ENCODE assay signal across 26 mouse cellular contexts in the genomic region with DNA sequence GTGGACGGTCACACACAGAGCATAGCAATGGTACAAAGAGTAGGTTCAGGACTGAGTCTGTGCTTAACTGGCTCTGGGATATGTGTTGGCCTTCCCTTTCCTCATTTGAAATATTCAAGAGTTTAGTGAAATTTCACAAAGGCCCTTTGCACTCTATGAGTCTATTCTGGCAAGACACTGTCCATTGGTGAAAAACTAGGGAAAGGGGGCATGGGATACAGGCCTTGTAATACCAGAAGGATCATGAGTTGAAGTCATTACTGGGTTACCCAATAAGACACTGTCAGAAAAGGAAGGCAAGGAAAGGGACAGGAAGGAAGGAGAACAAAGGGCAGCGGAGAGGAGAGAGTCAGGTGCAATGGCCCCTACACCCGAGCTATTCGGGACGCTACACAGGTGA. TPM values are rescaled to one million over a fixed set of nuclear protein-coding genes. Genes with fewer than 3 reads are reported as not detected.
DNase-seq lines count a peak whose midpoint lies in the region; ATAC-seq and TF ChIP-seq lines count a peak whose summit lies in the region.
"Had no signal": no experiment of that assay in that cellular context is flagged by ENCODE, and none has a peak within 500 bp of the region (broad histone marks: within the 10 kb centered on the region; RNA-seq: fewer than 3 reads in every experiment).

No protein-coding gene starts in this region.

- no peak overlapping the region for H3K4me3 ChIP-seq in embryonic facial prominence, embryonic 15.5 days (replicated peaks)
- H3K4me3 ChIP-seq in embryonic facial prominence, embryonic 10.5 days: no peak overlapping the region
- no peak overlapping the region for H3K4me3 ChIP-seq in layer of hippocampus, adult 2 months
- H3K4me3 ChIP-seq in brown adipose tissue, adult 24 weeks (ENCODE audit: insufficient read depth, low read depth, low read length): no peak overlapping the region
- H3K4me3 ChIP-seq: embryonic facial prominence, embryonic 12.5 days; forebrain, embryonic 13.5 days; forebrain, embryonic 15.5 days had no signal

- 0 out of 2 replicates have a peak overlapping the region, but pooled peaks have one; percentile 22 for H3K27ac ChIP-seq in embryonic facial prominence, embryonic 15.5 days (replicated peaks)
- H3K27ac ChIP-seq in embryonic facial prominence, embryonic 10.5 days (replicated peaks): no peak overlapping the region
- 0 out of 2 replicates have a peak overlapping the region, but pooled peaks have one; percentile 2 for H3K27ac ChIP-seq in layer of hippocampus, adult 2 months
- H3K27ac ChIP-seq in brown adipose tissue, adult 24 weeks (replicated peaks; ENCODE audit: low read depth, low read length): peak overlapping the region; percentile 63
- H3K27ac ChIP-seq: embryonic facial prominence, embryonic 12.5 days; forebrain, embryonic 13.5 days; forebrain, embryonic 15.5 days had no signal

- TF ChIP-seq CTCF in layer of hippocampus, adult 2 months (conservative IDR thresholded peaks at IDR 0.05): no peak

- H3K4me1 ChIP-seq in embryonic facial prominence, embryonic 15.5 days: no peaks in the 10 kb centered on the region
- H3K4me1 ChIP-seq in embryonic facial prominence, embryonic 10.5 days: no peaks in the 10 kb centered on the region
- H3K4me1 ChIP-seq in brown adipose tissue, adult 24 weeks (ENCODE audit: control insufficient read depth, insufficient read depth, insufficient read length, low read length): peaks cover 13% of the 10 kb centered on the region; the same call in 1 of the 2 replicates
- H3K4me1 ChIP-seq: embryonic facial prominence, embryonic 12.5 days had no signal

- no peak for ATAC-seq in embryonic facial prominence, embryonic 15.5 days (ENCODE audit: insufficient number of reproducible peaks, low FRiP score, low TSS enrichment, low read depth)
- ATAC-seq: activated CD4-positive, CD25-positive, alpha-beta regulatory T cell, adult 4 months; CD4-positive, CD25-positive, alpha-beta regulatory T cell, adult 4 months; forebrain, embryonic 13.5 days; Patski had no signal

- no peaks in the 10 kb centered on the region for H3K9me3 ChIP-seq in embryonic facial prominence, embryonic 15.5 days (replicated peaks)
- no peaks in the 10 kb centered on the region for H3K9me3 ChIP-seq in embryonic facial prominence, embryonic 10.5 days
- H3K9me3 ChIP-seq: embryonic facial prominence, embryonic 12.5 days; forebrain, embryonic 13.5 days; forebrain, embryonic 15.5 days; G1E had no signal

- no peak overlapping the region for H3K9ac ChIP-seq in embryonic facial prominence, embryonic 15.5 days
- H3K9ac ChIP-seq: embryonic facial prominence, embryonic 12.5 days; forebrain, embryonic 13.5 days; forebrain, embryonic 15.5 days; forebrain, postnatal 0 days had no signal

- DNase-seq in embryonic facial prominence, embryonic 10.5 days (ENCODE audit: low spot score): no peak
- DNase-seq in layer of hippocampus, adult 2 months (ENCODE audit: low spot score in 2 of 2): no peak
- DNase-seq in layer of hippocampus, postnatal 36 days: no peak
- DNase-seq in thymus, postnatal 25 days: no peak
- DNase-seq: adrenal gland, adult 2 months; adrenal gland, postnatal 10 days; adrenal gland, postnatal 25 days; B cell, adult 2 months; cerebellum, adult 11 months; cerebellum, adult 18-20 months; cerebellum, adult 8-10 months; cerebellum, adult 9-11 months; cerebellum, postnatal 14 days; cerebellum, postnatal 36 days; embryo, embryonic 11 days; forebrain, postnatal 0 days had no signal

- H3K36me3 ChIP-seq in embryonic facial prominence, embryonic 15.5 days: no peaks in the 10 kb centered on the region
- H3K36me3 ChIP-seq in embryonic facial prominence, embryonic 10.5 days (replicated peaks): no peaks in the 10 kb centered on the region
- H3K36me3 ChIP-seq: embryonic facial prominence, embryonic 12.5 days; forebrain, embryonic 15.5 days; G1E had no signal

- H3K4me2 ChIP-seq in embryonic facial prominence, embryonic 15.5 days (replicated peaks): no peak overlapping the region
- H3K4me2 ChIP-seq: embryonic facial prominence, embryonic 12.5 days; forebrain, embryonic 13.5 days; forebrain, embryonic 15.5 days had no signal

- WGBS in embryonic facial prominence, embryonic 15.5 days: 71% methylated on average over 5 of the region's 5 CpGs
- 96% methylated on average over 5 of the region's 5 CpGs for WGBS in embryonic facial prominence, embryonic 10.5 days

- H3K27me3 ChIP-seq in embryonic facial prominence, embryonic 15.5 days: no peaks in the 10 kb centered on the region
- H3K27me3 ChIP-seq in embryonic facial prominence, embryonic 10.5 days (replicated peaks; ENCODE audit: low read depth, poor library complexity, severe bottlenecking): peaks cover 44% of the 10 kb centered on the region
- H3K27me3 ChIP-seq: CH12.LX; embryonic facial prominence, embryonic 12.5 days; forebrain, embryonic 13.5 days; forebrain, embryonic 15.5 days had no signal

RNA-seq across cellular contexts. Expression of gene Ophn1, which starts 16.7 kb away (rescaled TPM):
- 24.4 and 24.7 TPM in 2 replicates for polyA plus RNA-seq in embryonic facial prominence, embryonic 15.5 days (2015; fragmentation: Nextera tagmentation; extraction: Ambion mirVana)
- polyA plus RNA-seq in embryonic facial prominence, embryonic 10.5 days (2016; fragmentation: Nextera tagmentation; extraction: Ambion mirVana): 12.2 and 13.3 TPM in 2 replicates
- total RNA-seq in layer of hippocampus, adult 2 months (2021): 10 to 100 TPM; 39.6 to 41.3 TPM
- 10 to 100 TPM; 34.5 to 40.4 TPM for total RNA-seq in layer of hippocampus, postnatal 36 days (2021)
- 13.8 and 15.3 TPM in 2 replicates for polyA plus RNA-seq in brown adipose tissue, adult 24 weeks (2012; ENCODE audit: insufficient read depth, insufficient read length, missing spikeins)
- total RNA-seq: CH12.LX had no signal
- polyA plus RNA-seq: G1E had no signal
